Mouse (Mus musculus): ENCODE results near the gene Hist1h2ao.
"Not testable (repeated sequence)": the region's sequence is repeated elsewhere in the genome, so short reads cannot be mapped to it uniquely, and the experiment has no call there.

DNA sequence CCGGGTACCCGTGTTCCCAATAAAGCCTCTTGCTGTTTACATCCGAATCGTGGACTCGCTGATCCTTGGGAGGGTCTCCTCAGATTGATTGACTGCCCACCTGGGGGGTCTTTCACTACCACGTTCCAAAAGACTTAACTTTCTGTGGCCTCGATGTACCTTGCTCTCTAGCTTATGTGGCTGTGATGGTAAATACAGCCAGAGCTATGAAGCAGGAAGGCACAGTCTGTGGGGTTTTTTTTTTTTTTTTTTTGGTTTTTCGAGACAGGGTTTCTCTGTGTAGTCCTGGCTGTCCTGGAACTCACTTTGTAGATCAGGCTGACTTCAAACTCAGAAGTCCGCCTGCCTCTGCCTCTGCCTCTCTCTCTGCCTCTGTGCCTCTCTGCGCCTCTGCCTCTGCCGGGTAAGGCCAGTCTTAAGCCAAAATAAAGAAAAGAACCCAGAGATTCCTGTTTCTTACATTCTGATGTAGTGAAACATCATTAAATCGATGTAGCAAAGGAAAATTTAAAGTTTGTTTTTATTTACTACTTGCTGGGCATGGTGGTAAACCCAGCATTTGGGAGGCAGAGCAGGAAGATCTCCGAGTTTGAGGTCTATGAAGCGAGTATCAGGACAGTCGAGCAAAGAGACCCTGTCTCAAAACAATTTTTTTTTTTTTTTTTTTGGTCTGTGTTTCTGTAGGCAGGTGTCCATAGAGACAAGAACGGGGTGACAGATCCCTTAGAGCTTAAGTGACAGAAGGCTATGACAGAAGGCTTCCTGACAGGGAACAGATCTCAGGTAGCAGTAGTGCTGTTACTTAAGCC, 10.0 kb downstream of the Hist1h2ao start:
- not testable (repeated sequence) for TF ChIP-seq CTCF (IDR thresholded peaks at IDR 0.05); EP300 (IDR thresholded peaks at IDR 0.05; ENCODE audit: insufficient read depth, low read depth, low read length); POLR2A (IDR thresholded peaks at IDR 0.05; ENCODE audit: insufficient read depth, low read depth, low read length)
